Mouse (Mus musculus) embryonic fibroblast, embryonic 13.5 days (primary cell): Measurements from ENCODE around the gene Dennd1a.

ENCODE experiments used
- CTCF ChIP-seq: IDR thresholded peaks from 2 replicates; pipeline ENCODE4 v1.5.1; 2011; ENCODE audit warnings: mild to moderate bottlenecking, control low read depth, low read length, moderate library complexity, borderline replicate concordance; ENCODE audit not compliant: insufficient read depth
- POLR2A ChIP-seq: IDR thresholded peaks from 2 replicates; pipeline ENCODE4 v1.6.1; 2011; ENCODE audit warnings: low read depth, mild to moderate bottlenecking, control low read depth, low read length, moderate library complexity

GRCm38 (mm10) chr2:37765082-37765483 is 522.1 kb downstream of the Dennd1a start:
- TF ChIP-seq CTCF (no peak), POLR2A (no peak)
